Mouse (Mus musculus) spleen, adult 2 months (tissue): ENCODE results near the gene Zfp1.

Experiments used
- CTCF ChIP-seq: fragments of 200-500 bp; IDR thresholded peaks from 2 replicates; pipeline ENCODE4 v1.5.1; 2011; ENCODE audit warnings: mild to moderate bottlenecking, inconsistent platforms; ENCODE audit not compliant: insufficient read depth, insufficient read length, insufficient replicate concordance; ENCODE audit errors: extremely low read depth
- POLR2A ChIP-seq: fragments of 200-500 bp; IDR thresholded peaks from 2 replicates; pipeline ENCODE4 v1.6.1; 2011; ENCODE audit warnings: low read depth, low read length, inconsistent platforms

- TF ChIP-seq CTCF (no peak), POLR2A (no peak)
Measured at GRCm38 (mm10) chr8:111627923-111628322, 15.3 kb upstream of the Zfp1 start.
